Mouse (Mus musculus): Measurements from ENCODE around the gene Srgn. TPM values are rescaled to one million over a fixed set of nuclear protein-coding genes. Genes with fewer than 3 reads are reported as not detected.

Srgn gene
- polyA plus RNA-seq, 1 experiment from 2014 or later = 4.6 TPM

GRCm38 (mm10) chr10:62534509-62534908 is 7.3 kb upstream of the Srgn start:
- Histone ChIP-seq H3K27ac (ENCODE audit: low read depth, low read length) (no peak overlapping the region), H3K9me3 (ENCODE audit: control insufficient read depth, low read length) (no peaks in the 10 kb centered on the region), H3K36me3 (ENCODE audit: control insufficient read depth, insufficient read depth, low read length) (no peaks in the 10 kb centered on the region), H3K4me1 (ENCODE audit: control insufficient read depth, insufficient read depth, low read length) (no peaks in the 10 kb centered on the region), H3K4me2 (ENCODE audit: low read depth, low read length) (no peak overlapping the region), H3K27me3 (ENCODE audit: control insufficient read depth, insufficient read depth, low read length) (no peaks in the 10 kb centered on the region), H3K9ac (replicated peaks; ENCODE audit: low read depth, low read length) (no peak overlapping the region), H3K4me3 (ENCODE audit: low read depth, low read length) (no peak overlapping the region)
- 83% methylated on average over 7 of the region's 7 CpGs for WGBS
- no peak for ATAC-seq (ENCODE audit: low read depth)

GRCm38 (mm10) chr10:62532832-62533231 is 5.6 kb upstream of the Srgn start:
- no peak for ATAC-seq (ENCODE audit: low read depth)
- Histone ChIP-seq H3K4me1 (ENCODE audit: control insufficient read depth, insufficient read depth, low read length) (no peaks in the 10 kb centered on the region), H3K4me2 (ENCODE audit: low read depth, low read length) (no peak overlapping the region), H3K27ac (ENCODE audit: low read depth, low read length) (no peak overlapping the region), H3K4me3 (ENCODE audit: low read depth, low read length) (no peak overlapping the region), H3K9ac (replicated peaks; ENCODE audit: low read depth, low read length) (no peak overlapping the region), H3K27me3 (ENCODE audit: control insufficient read depth, insufficient read depth, low read length) (no peaks in the 10 kb centered on the region), H3K36me3 (ENCODE audit: control insufficient read depth, insufficient read depth, low read length) (no peaks in the 10 kb centered on the region), H3K9me3 (ENCODE audit: control insufficient read depth, low read length) (no peaks in the 10 kb centered on the region)
- 50% methylated on average over 2 of the region's 2 CpGs for WGBS

- no peak for ATAC-seq (ENCODE audit: low read depth)
- WGBS = 92% methylated on average over 9 of the region's 9 CpGs
These were observed 2.9 kb upstream of the Srgn start for GRCm38 (mm10) chr10:62530183-62530582.

GRCm38 (mm10) chr10:62522346-62522950 is 4.8 kb downstream of the Srgn start:
- ATAC-seq (ENCODE audit: low read depth) = no peak
- Histone ChIP-seq H3K27me3 (ENCODE audit: control insufficient read depth, insufficient read depth, low read length) (no peaks in the 10 kb centered on the region), H3K9ac (replicated peaks; ENCODE audit: low read depth, low read length) (no peak overlapping the region), H3K4me1 (ENCODE audit: control insufficient read depth, insufficient read depth, low read length) (no peaks in the 10 kb centered on the region), H3K4me2 (ENCODE audit: low read depth, low read length) (no peak overlapping the region), H3K9me3 (ENCODE audit: control insufficient read depth, low read length) (no peaks in the 10 kb centered on the region), H3K27ac (ENCODE audit: low read depth, low read length) (no peak overlapping the region), H3K36me3 (ENCODE audit: control insufficient read depth, insufficient read depth, low read length) (no peaks in the 10 kb centered on the region), H3K4me3 (ENCODE audit: low read depth, low read length) (no peak overlapping the region)
- WGBS = 76% methylated on average over 7 of the region's 7 CpGs

More at GRCm38 (mm10) chr10:62530183-62530582, 2.9 kb upstream of the Srgn start:
- Histone ChIP-seq H3K27me3 (ENCODE audit: control insufficient read depth, insufficient read depth, low read length) (no peaks in the 10 kb centered on the region), H3K9ac (replicated peaks; ENCODE audit: low read depth, low read length) (no peak overlapping the region), H3K36me3 (ENCODE audit: control insufficient read depth, insufficient read depth, low read length) (no peaks in the 10 kb centered on the region), H3K4me1 (ENCODE audit: control insufficient read depth, insufficient read depth, low read length) (no peaks in the 10 kb centered on the region), H3K4me2 (ENCODE audit: low read depth, low read length) (no peak overlapping the region), H3K9me3 (ENCODE audit: control insufficient read depth, low read length) (no peaks in the 10 kb centered on the region), H3K4me3 (ENCODE audit: low read depth, low read length) (no peak overlapping the region), H3K27ac (ENCODE audit: low read depth, low read length) (no peak overlapping the region)

- WGBS = 77% methylated on average over 4 of the region's 4 CpGs
- H3K4me2 ChIP-seq (ENCODE audit: low read depth, low read length) = no peak overlapping the region
- H3K9me3 ChIP-seq (ENCODE audit: control insufficient read depth, low read length) = no peaks in the 10 kb centered on the region
- H3K4me1 ChIP-seq (ENCODE audit: control insufficient read depth, insufficient read depth, low read length) = no peaks in the 10 kb centered on the region
- no peak overlapping the region for H3K9ac ChIP-seq (replicated peaks; ENCODE audit: low read depth, low read length)
- no peak for ATAC-seq (ENCODE audit: low read depth)
- H3K27me3 ChIP-seq (ENCODE audit: control insufficient read depth, insufficient read depth, low read length) = no peaks in the 10 kb centered on the region
- no peak overlapping the region for H3K4me3 ChIP-seq (ENCODE audit: low read depth, low read length)
- no peak overlapping the region for H3K27ac ChIP-seq (ENCODE audit: low read depth, low read length)
- no peaks in the 10 kb centered on the region for H3K36me3 ChIP-seq (ENCODE audit: control insufficient read depth, insufficient read depth, low read length)
These were observed 5.5 kb downstream of the Srgn start for GRCm38 (mm10) chr10:62521763-62522162.

- Histone ChIP-seq H3K36me3 (ENCODE audit: control insufficient read depth, insufficient read depth, low read length) (no peaks in the 10 kb centered on the region), H3K9ac (replicated peaks; ENCODE audit: low read depth, low read length) (no peak overlapping the region), H3K4me2 (ENCODE audit: low read depth, low read length) (no peak overlapping the region), H3K4me1 (ENCODE audit: control insufficient read depth, insufficient read depth, low read length) (no peaks in the 10 kb centered on the region), H3K27me3 (ENCODE audit: control insufficient read depth, insufficient read depth, low read length) (no peaks in the 10 kb centered on the region), H3K27ac (ENCODE audit: low read depth, low read length) (no peak overlapping the region), H3K4me3 (ENCODE audit: low read depth, low read length) (no peak overlapping the region), H3K9me3 (ENCODE audit: control insufficient read depth, low read length) (no peaks in the 10 kb centered on the region)
- ATAC-seq (ENCODE audit: low read depth) = no peak
- WGBS = 74% methylated on average over 2 of the region's 2 CpGs
These were observed 6.3 kb downstream of the Srgn start for GRCm38 (mm10) chr10:62520911-62521310.

- H3K4me1 ChIP-seq (ENCODE audit: control insufficient read depth, insufficient read depth, low read length) = no peaks in the 10 kb centered on the region
- H3K9ac ChIP-seq (replicated peaks; ENCODE audit: low read depth, low read length) = no peak overlapping the region
- H3K27me3 ChIP-seq (ENCODE audit: control insufficient read depth, insufficient read depth, low read length) = no peaks in the 10 kb centered on the region
- no peak for ATAC-seq (ENCODE audit: low read depth)
- WGBS = 87% methylated on average over 6 of the region's 6 CpGs
- H3K4me2 ChIP-seq (ENCODE audit: low read depth, low read length) = no peak overlapping the region
- H3K27ac ChIP-seq (ENCODE audit: low read depth, low read length) = no peak overlapping the region
- H3K4me3 ChIP-seq (ENCODE audit: low read depth, low read length) = no peak overlapping the region
- no peaks in the 10 kb centered on the region for H3K9me3 ChIP-seq (ENCODE audit: control insufficient read depth, low read length)
- no peaks in the 10 kb centered on the region for H3K36me3 ChIP-seq (ENCODE audit: control insufficient read depth, insufficient read depth, low read length)
These were observed 9.7 kb downstream of the Srgn start for GRCm38 (mm10) chr10:62517511-62517910.

- no peaks in the 10 kb centered on the region for H3K27me3 ChIP-seq (ENCODE audit: control insufficient read depth, insufficient read depth, low read length)
- WGBS = 91% methylated on average over 4 of the region's 4 CpGs
These were observed 14.4 kb downstream of the Srgn start for GRCm38 (mm10) chr10:62512855-62513254.

GRCm38 (mm10) chr10:62511528-62511927 is 15.7 kb downstream of the Srgn start:
- no peak for ATAC-seq (ENCODE audit: low read depth)
- Histone ChIP-seq H3K27ac (ENCODE audit: low read depth, low read length) (no peak overlapping the region), H3K27me3 (ENCODE audit: control insufficient read depth, insufficient read depth, low read length) (no peaks in the 10 kb centered on the region), H3K4me3 (ENCODE audit: low read depth, low read length) (no peak overlapping the region), H3K4me2 (ENCODE audit: low read depth, low read length) (no peak overlapping the region), H3K9ac (replicated peaks; ENCODE audit: low read depth, low read length) (no peak overlapping the region), H3K36me3 (ENCODE audit: control insufficient read depth, insufficient read depth, low read length) (no peaks in the 10 kb centered on the region), H3K9me3 (ENCODE audit: control insufficient read depth, low read length) (no peaks in the 10 kb centered on the region), H3K4me1 (ENCODE audit: control insufficient read depth, insufficient read depth, low read length) (no peaks in the 10 kb centered on the region)
- WGBS = 70% methylated on average over 6 of the region's 6 CpGs

More at GRCm38 (mm10) chr10:62512855-62513254, 14.4 kb downstream of the Srgn start:
- Histone ChIP-seq H3K9me3 (ENCODE audit: control insufficient read depth, low read length) (no peaks in the 10 kb centered on the region), H3K4me1 (ENCODE audit: control insufficient read depth, insufficient read depth, low read length) (no peaks in the 10 kb centered on the region), H3K4me2 (ENCODE audit: low read depth, low read length) (no peak overlapping the region), H3K4me3 (ENCODE audit: low read depth, low read length) (no peak overlapping the region), H3K36me3 (ENCODE audit: control insufficient read depth, insufficient read depth, low read length) (no peaks in the 10 kb centered on the region), H3K27ac (ENCODE audit: low read depth, low read length) (no peak overlapping the region), H3K9ac (replicated peaks; ENCODE audit: low read depth, low read length) (no peak overlapping the region)
- ATAC-seq (ENCODE audit: low read depth) = no peak

All from neural tube, embryonic 14.5 days (tissue).